Mouse (Mus musculus) embryonic facial prominence, embryonic 12.5 days (tissue): ENCODE data around the gene Traf4. TPM values are rescaled to one million over a fixed set of nuclear protein-coding genes. Genes with fewer than 3 reads are reported as not detected.

Experiments used
- ATAC-seq: fragments of 200-750 bp; cut with Nextera tagmentation; 2 replicates; pipeline ENCODE4 v1.8.0; 2017; ENCODE audit not compliant: insufficient number of reproducible peaks, insufficient read depth, low FRiP score, low TSS enrichment
- H3K27ac ChIP-seq: fragments of 300-500 bp; sonication (generic); 2 replicates; pipeline ENCODE4 v1.5.1; 2016; ENCODE audit warnings: mild to moderate bottlenecking
- H3K27me3 ChIP-seq: fragments of 300-500 bp; sonication (generic); 2 replicates; pipeline ENCODE4 v1.6.1; 2016; ENCODE audit warnings: mild to moderate bottlenecking, moderate library complexity
- H3K36me3 ChIP-seq: fragments of 300-500 bp; sonication (generic); 2 replicates; pipeline ENCODE4 v1.6.1; 2016; ENCODE audit warnings: mild to moderate bottlenecking
- H3K4me1 ChIP-seq: fragments of 300-500 bp; sonication (generic); 2 replicates; pipeline ENCODE4 v1.6.1; 2016
- H3K4me2 ChIP-seq: fragments of 300-500 bp; sonication (generic); replicated peaks from 2 replicates; pipeline ENCODE4 v1.6.1; 2016; ENCODE audit warnings: mild to moderate bottlenecking, moderate library complexity
- H3K4me3 ChIP-seq: fragments of 300-500 bp; sonication (generic); 2 replicates; pipeline ENCODE4 v1.5.1; 2016; ENCODE audit warnings: mild to moderate bottlenecking
- H3K9ac ChIP-seq: fragments of 300-500 bp; sonication (generic); 2 replicates; pipeline ENCODE4 v1.6.1; 2016; ENCODE audit warnings: mild to moderate bottlenecking, moderate library complexity
- H3K9me3 ChIP-seq: fragments of 300-500 bp; sonication (generic); 2 replicates; pipeline ENCODE4 v1.6.1; 2016; ENCODE audit warnings: mild to moderate bottlenecking, moderate library complexity
- WGBS: fragments of 180-500 bp; shearing (Covaris S2); methylation state at CpG from one replicate; pipeline ENCODE4 v1.1.7; 2016; 5-methylcytosine and 5-hydroxymethylcytosine counted together
- polyA plus RNA-seq: library from polyadenylated mRNA; unstranded; fragments of >200 nt; fragmentation: Nextera tagmentation; extraction: Ambion mirVana; gene quantifications from 2 replicates; pipeline ENCODE4 v1.2.1, GENCODE M21; 2016

The Traf4 gene
- polyA plus RNA-seq, 1 experiment from 2014 or later: 122 TPM

GRCm38 (mm10) chr11:78172034-78172747 is 6.8 kb upstream of the Traf4 start:
- no peak overlapping the region for H3K27ac ChIP-seq

GRCm38 (mm10) chr11:78171328-78171727 is 5.9 kb upstream of the Traf4 start:
- ATAC-seq: no peak
- Histone ChIP-seq H3K4me1 (peaks cover 4% of the 10 kb centered on the region; the same call in 1 of the 2 replicates), H3K27me3 (no peaks in the 10 kb centered on the region), H3K9me3 (no peaks in the 10 kb centered on the region), H3K4me3 (no peak overlapping the region), H3K4me2 (no peak overlapping the region), H3K27ac (no peak overlapping the region), H3K9ac (no peak overlapping the region), H3K36me3 (peaks cover 14% of the 10 kb centered on the region)
- WGBS: 73% methylated on average over 4 of the region's 4 CpGs

More at GRCm38 (mm10) chr11:78172034-78172747, 6.8 kb upstream of the Traf4 start:
- Histone ChIP-seq H3K4me3 (no peak overlapping the region), H3K9ac (no peak overlapping the region), H3K36me3 (peaks cover 14% of the 10 kb centered on the region), H3K4me2 (no peak overlapping the region), H3K27me3 (no peaks in the 10 kb centered on the region), H3K9me3 (no peaks in the 10 kb centered on the region), H3K4me1 (peaks cover 1% of the 10 kb centered on the region)
- 80% methylated on average over 16 of the region's 16 CpGs for WGBS
- no peak for ATAC-seq

GRCm38 (mm10) chr11:78170306-78170705 is 4.9 kb upstream of the Traf4 start:
- ATAC-seq: no peak
- 89% methylated on average over 15 of the region's 15 CpGs for WGBS
- H3K4me2 ChIP-seq: no peak overlapping the region
- H3K36me3 ChIP-seq: peaks cover 14% of the 10 kb centered on the region
- no peak overlapping the region for H3K4me3 ChIP-seq
- H3K9ac ChIP-seq: no peak overlapping the region
- no peak overlapping the region for H3K27ac ChIP-seq
- no peaks in the 10 kb centered on the region for H3K9me3 ChIP-seq
- no peaks in the 10 kb centered on the region for H3K27me3 ChIP-seq
- peaks cover 11% of the 10 kb centered on the region for H3K4me1 ChIP-seq

GRCm38 (mm10) chr11:78168541-78169468 is 3.4 kb upstream of the Traf4 start:
- no peak for ATAC-seq
- no peak overlapping the region for H3K9ac ChIP-seq
- H3K4me1 ChIP-seq: peaks cover 11% of the 10 kb centered on the region
- no peak overlapping the region for H3K4me2 ChIP-seq
- no peaks in the 10 kb centered on the region for H3K9me3 ChIP-seq
- 49% methylated on average over 19 of the region's 19 CpGs for WGBS
- H3K4me3 ChIP-seq: no peak overlapping the region
- H3K36me3 ChIP-seq: peaks cover 14% of the 10 kb centered on the region
- H3K27me3 ChIP-seq: no peaks in the 10 kb centered on the region
- no peak overlapping the region for H3K27ac ChIP-seq

GRCm38 (mm10) chr11:78167257-78167959 is 2.0 kb upstream of the Traf4 start:
- Histone ChIP-seq H3K27ac (no peak overlapping the region), H3K4me1 (peaks cover 23% of the 10 kb centered on the region), H3K27me3 (no peaks in the 10 kb centered on the region), H3K36me3 (peaks cover 17% of the 10 kb centered on the region), H3K9ac (no peak overlapping the region; the same call in 1 of the 2 replicates), H3K4me2 (no peak overlapping the region), H3K9me3 (no peaks in the 10 kb centered on the region), H3K4me3 (no peak overlapping the region)
- WGBS: 80% methylated on average over 14 of the region's 14 CpGs
- ATAC-seq: no peak

- Histone ChIP-seq H3K27me3 (no peaks in the 10 kb centered on the region), H3K36me3 (peaks cover 17% of the 10 kb centered on the region), H3K4me3 (no peak overlapping the region), H3K9me3 (no peaks in the 10 kb centered on the region), H3K27ac (no peak overlapping the region), H3K9ac (no peak overlapping the region), H3K4me2 (no peak overlapping the region), H3K4me1 (peaks cover 28% of the 10 kb centered on the region)
- ATAC-seq: no peak
- WGBS: 57% methylated on average over 6 of the region's 6 CpGs
Observed at GRCm38 (mm10) chr11:78166640-78167039, 1.3 kb upstream of the Traf4 start.

GRCm38 (mm10) chr11:78166161-78166560 is 772 bp upstream of the Traf4 start:
- H3K4me1 ChIP-seq: peaks cover 28% of the 10 kb centered on the region
- WGBS: 33% methylated on average over 4 of the region's 4 CpGs

GRCm38 (mm10) chr11:78165761-78166109 is 346 bp upstream of the Traf4 start:
- H3K36me3 ChIP-seq: peaks cover 22% of the 10 kb centered on the region
- ATAC-seq: 0 out of 2 replicates have a peak, but pooled peaks have one; percentile 5
- no peaks in the 10 kb centered on the region for H3K27me3 ChIP-seq
- no peaks in the 10 kb centered on the region for H3K9me3 ChIP-seq
- H3K4me3 ChIP-seq: peak overlapping the region; percentile 99
- peaks cover 28% of the 10 kb centered on the region for H3K4me1 ChIP-seq
- WGBS: 3% methylated on average over 16 of the region's 16 CpGs
- H3K27ac ChIP-seq: peak overlapping the region; percentile 100
- H3K4me2 ChIP-seq: peak overlapping the region; percentile 76
- H3K9ac ChIP-seq: peak overlapping the region; percentile 99; the same call in 1 of the 2 replicates

More at GRCm38 (mm10) chr11:78166161-78166560, 772 bp upstream of the Traf4 start:
- Histone ChIP-seq H3K36me3 (peaks cover 20% of the 10 kb centered on the region), H3K4me2 (peak overlapping the region; percentile 76), H3K9me3 (no peaks in the 10 kb centered on the region), H3K27me3 (no peaks in the 10 kb centered on the region), H3K27ac (peak overlapping the region; percentile 100), H3K9ac (no peak overlapping the region), H3K4me3 (peak overlapping the region; percentile 99)
- no peak for ATAC-seq

GRCm38 (mm10) chr11:78164604-78164923 is 825 bp downstream of the Traf4 start:
- Histone ChIP-seq H3K27ac (peak overlapping the region; percentile 100), H3K4me3 (peak overlapping the region; percentile 99), H3K27me3 (no peaks in the 10 kb centered on the region), H3K4me2 (peak overlapping the region; percentile 76), H3K9ac (peak overlapping the region; percentile 99), H3K9me3 (no peaks in the 10 kb centered on the region), H3K4me1 (peaks cover 29% of the 10 kb centered on the region), H3K36me3 (peaks cover 33% of the 10 kb centered on the region)
- no peak for ATAC-seq
- WGBS: under 1% methylated on average over 14 of the region's 14 CpGs

GRCm38 (mm10) chr11:78163681-78164603 is 1.4 kb downstream of the Traf4 start:
- H3K4me2 ChIP-seq: peak overlapping the region; percentile 76
- H3K4me3 ChIP-seq: peak overlapping the region; percentile 99
- H3K36me3 ChIP-seq: peaks cover 38% of the 10 kb centered on the region
- peak; percentile 65 for ATAC-seq
- H3K9me3 ChIP-seq: no peaks in the 10 kb centered on the region
- H3K4me1 ChIP-seq: peaks cover 33% of the 10 kb centered on the region
- no peaks in the 10 kb centered on the region for H3K27me3 ChIP-seq
- peak overlapping the region; percentile 99 for H3K9ac ChIP-seq
- WGBS: 0% methylated on average over 22 of the region's 22 CpGs
- peak overlapping the region; percentile 100 for H3K27ac ChIP-seq
